Mouse (Mus musculus) heart, postnatal 0 days (tissue): ENCODE data around the gene Phkg1.

ENCODE experiments used
- CTCF ChIP-seq: IDR thresholded peaks from 2 replicates; pipeline ENCODE4 v1.5.1; 2016; ENCODE audit warnings: antibody characterized with exemption, control low read depth, low read depth
- EP300 ChIP-seq: IDR thresholded peaks from 2 replicates; pipeline ENCODE4 v1.6.1; 2016; ENCODE audit warnings: antibody characterized with exemption, low read depth

GRCm38 (mm10) chr5:129947528-129948033 is 49.2 kb upstream of the Phkg1 start:
- TF ChIP-seq CTCF (no peak), EP300 (no peak)
